Mouse (Mus musculus) urinary bladder, postnatal 36 days (tissue): ENCODE measurements around the gene Spats1.

ENCODE experiments used
- DNase-seq, 2 experiments: peaks; one replicate each; pipeline ENCODE4 v3.0.0; 2022; ENCODE audit warnings: low spot score in 2 of 2, mixed read lengths in 1 of 2

The Spats1 gene

GRCm38 (mm10) chr17:45474669-45475465 lies at the start of gene Spats1:
Gene Spats1, minus strand, starts transcription at chr17:45475415.
- DNase-seq, result peak; percentile 12 to 20

GRCm38 (mm10) chr17:45524961-45525360 lies 49.7 kb upstream of the Spats1 start:
- no peak for DNase-seq

GRCm38 (mm10) chr17:45523263-45523662 lies 48.0 kb upstream of the Spats1 start, which contains the start of gene Tcte1:
Gene Tcte1, plus strand, starts transcription at chr17:45523434.
- DNase-seq, result no peak

- no peak for DNase-seq
These were observed 44.9 kb upstream of the Spats1 start for GRCm38 (mm10) chr17:45520136-45520535.

- DNase-seq, result no peak
These were observed 43.7 kb upstream of the Spats1 start for GRCm38 (mm10) chr17:45518766-45519475.

GRCm38 (mm10) chr17:45517549-45518215 lies 42.5 kb upstream of the Spats1 start:
- DNase-seq, result no peak

- DNase-seq, result no peak
These were observed 41.9 kb upstream of the Spats1 start for GRCm38 (mm10) chr17:45517135-45517534.

- peak; percentile 51 to 57 for DNase-seq
These were observed 41.3 kb upstream of the Spats1 start for GRCm38 (mm10) chr17:45516488-45516887.

GRCm38 (mm10) chr17:45515806-45516205 lies 40.6 kb upstream of the Spats1 start:
- no peak for DNase-seq

- DNase-seq, result no peak
These were observed 40.0 kb upstream of the Spats1 start for GRCm38 (mm10) chr17:45515204-45515726.

GRCm38 (mm10) chr17:45511757-45512156 lies 36.5 kb upstream of the Spats1 start:
- no peak for DNase-seq

- no peak for DNase-seq
These were observed 35.7 kb upstream of the Spats1 start for GRCm38 (mm10) chr17:45510871-45511270.

GRCm38 (mm10) chr17:45506700-45507189 lies 31.5 kb upstream of the Spats1 start, which contains the start of gene Aars2:
Gene Aars2, plus strand, starts transcription at chr17:45506841.
- peak; percentile 92 to 94 for DNase-seq

GRCm38 (mm10) chr17:45505941-45506465 lies 30.8 kb upstream of the Spats1 start:
- no peak for DNase-seq

GRCm38 (mm10) chr17:45503301-45503973 lies 28.2 kb upstream of the Spats1 start:
- DNase-seq, result no peak

- no peak for DNase-seq
These were observed 27.1 kb upstream of the Spats1 start for GRCm38 (mm10) chr17:45502324-45502723.

- no peak for DNase-seq
These were observed 25.8 kb upstream of the Spats1 start for GRCm38 (mm10) chr17:45500981-45501380.

GRCm38 (mm10) chr17:45499516-45499915 lies 24.3 kb upstream of the Spats1 start:
- DNase-seq, result no peak

GRCm38 (mm10) chr17:45498397-45498796 lies 23.2 kb upstream of the Spats1 start:
- DNase-seq, result no peak

- DNase-seq, result no peak
These were observed 20.2 kb upstream of the Spats1 start for GRCm38 (mm10) chr17:45495398-45495797.
